Mouse (Mus musculus) lung, adult 10 weeks (tissue): ENCODE results near the gene Sf3a3. TPM values are rescaled to one million over a fixed set of nuclear protein-coding genes. Genes with fewer than 3 reads are reported as not detected.

Experiments used
- polyA plus RNA-seq: library from polyadenylated mRNA; stranded (reverse); fragments of 350-450 nt; fragmentation: Illumina TruSeq; extraction: RNeasy Lipid Tissue Mini Kit (QIAGEN cat#74804); gene quantifications from one replicate; pipeline ENCODE4 v1.2.3, GENCODE M21; 2014; ENCODE audit warnings: low read depth, low replicate concordance; ENCODE audit not compliant: insufficient read depth

Gene Sf3a3
- 29.9 TPM for polyA plus RNA-seq

GRCm38 (mm10) chr4:124714545-124715481 is at the start of gene Sf3a3:
Gene Sf3a3 (plus strand): TSS chr4:124714776.

GRCm38 (mm10) chr4:124693135-124693894 is 21.3 kb upstream of the Sf3a3 start, which contains the start of gene Utp11:
Gene Utp11 (minus strand): TSS chr4:124693600.

GRCm38 (mm10) chr4:124700248-124700971 is 14.2 kb upstream of the Sf3a3 start, which contains the start of gene Fhl3:
Gene Fhl3 (plus strand): TSS chr4:124700701.

GRCm38 (mm10) chr4:124741376-124742343 is 27.1 kb downstream of the Sf3a3 start, which contains the start of gene Inpp5b:
Gene Inpp5b (plus strand): TSS chr4:124741850.

Other genes starting within 250 kb of the Sf3a3 start
- gene 3100002H09Rik, start 104.0 kb upstream of the Sf3a3 start, polyA plus RNA-seq, result not detected
- gene Pou3f1, start 58.0 kb upstream of the Sf3a3 start, polyA plus RNA-seq, result not detected
- gene Utp11, start 21.2 kb upstream of the Sf3a3 start, polyA plus RNA-seq, result 26.3 TPM
- 3.3 TPM for gene Fhl3, start 14.1 kb upstream of the Sf3a3 start, polyA plus RNA-seq
- 33.4 TPM for gene Inpp5b, start 27.1 kb downstream of the Sf3a3 start, polyA plus RNA-seq
- gene Mtf1, start 87.3 kb downstream of the Sf3a3 start, polyA plus RNA-seq, result 6.6 TPM
- 28.4 TPM for gene Yrdc, start 135.9 kb downstream of the Sf3a3 start, polyA plus RNA-seq
- 29.6 TPM for gene 1110065P20Rik, start 136.4 kb downstream of the Sf3a3 start, polyA plus RNA-seq
- gene Maneal, start 147.4 kb downstream of the Sf3a3 start, polyA plus RNA-seq, result 0.08 TPM
- not detected for gene Epha10, start 166.1 kb downstream of the Sf3a3 start, polyA plus RNA-seq
- 6.6 TPM for gene 9930104L06Rik, start 222.3 kb downstream of the Sf3a3 start, polyA plus RNA-seq
- 1.6 TPM for gene Cdca8, start 224.5 kb downstream of the Sf3a3 start, polyA plus RNA-seq